Mouse (Mus musculus): Measurements from ENCODE around the gene Lct. TPM values are rescaled to one million over a fixed set of nuclear protein-coding genes. Genes with fewer than 3 reads are reported as not detected.

Lct gene
- total and polyA plus RNA-seq, 2 experiments from 2014 or later = 0.04 to 0.11 TPM

DNA sequence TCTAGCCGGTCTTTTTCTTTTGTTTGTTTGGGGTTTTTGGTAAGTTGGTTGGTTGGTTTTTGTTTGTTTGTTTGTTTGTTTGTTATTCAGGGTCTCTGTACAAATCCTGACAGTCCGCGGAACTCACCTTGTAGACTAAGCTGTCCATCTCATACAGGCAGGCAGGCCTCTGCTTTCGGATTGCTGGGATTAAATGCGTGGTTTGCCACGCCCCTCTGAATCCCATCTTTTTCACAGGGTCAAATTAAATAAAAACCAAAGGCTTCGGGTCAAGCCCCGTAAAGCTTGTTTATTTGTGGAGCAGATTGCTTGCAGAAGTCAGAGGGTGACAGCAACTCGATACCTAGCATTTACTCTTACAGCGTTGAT, 84.5 kb downstream of the Lct start, which contains the start of gene Ubxn4:
Ubxn4 (plus strand) TSS at position 338 of the 369 bp plus-strand sequence.
- no peak for TF ChIP-seq CTCF (IDR thresholded peaks at IDR 0.05; ENCODE audit: low read depth)
- TF ChIP-seq EP300 (IDR thresholded peaks at IDR 0.05; ENCODE audit: low read depth) = no peak
- no peak for ATAC-seq (ENCODE audit: insufficient read depth, low read depth)
- peak within 1 kb of the TSS; percentile 95 for H3K27ac ChIP-seq (ENCODE audit: low read depth)
- H3K4me1 ChIP-seq (ENCODE audit: control insufficient read depth, insufficient read depth) = peaks cover 13% of the 10 kb centered on the region
- WGBS = 8% methylated on average over 10 of the region's 10 CpGs
- no peaks in the 10 kb centered on the region; the same call in 1 of the 2 replicates for H3K36me3 ChIP-seq (replicated peaks; ENCODE audit: control insufficient read depth, insufficient read depth, low read length)
- H3K9ac ChIP-seq (replicated peaks; ENCODE audit: low read depth, low read length) = peak within 1 kb of the TSS; percentile 88
- H3K4me3 ChIP-seq (ENCODE audit: low read depth, low read length) = peak within 1 kb of the TSS; percentile 73
- H3K27me3 ChIP-seq (ENCODE audit: control insufficient read depth, insufficient read depth, low read length) = no peaks in the 10 kb centered on the region
- H3K4me2 ChIP-seq (ENCODE audit: low read depth, low read length) = peak within 1 kb of the TSS; percentile 93
- H3K9me3 ChIP-seq (replicated peaks; ENCODE audit: control insufficient read depth, low read length) = no peaks in the 10 kb centered on the region
- no peak for DNase-seq (ENCODE audit: low spot score)

DNA sequence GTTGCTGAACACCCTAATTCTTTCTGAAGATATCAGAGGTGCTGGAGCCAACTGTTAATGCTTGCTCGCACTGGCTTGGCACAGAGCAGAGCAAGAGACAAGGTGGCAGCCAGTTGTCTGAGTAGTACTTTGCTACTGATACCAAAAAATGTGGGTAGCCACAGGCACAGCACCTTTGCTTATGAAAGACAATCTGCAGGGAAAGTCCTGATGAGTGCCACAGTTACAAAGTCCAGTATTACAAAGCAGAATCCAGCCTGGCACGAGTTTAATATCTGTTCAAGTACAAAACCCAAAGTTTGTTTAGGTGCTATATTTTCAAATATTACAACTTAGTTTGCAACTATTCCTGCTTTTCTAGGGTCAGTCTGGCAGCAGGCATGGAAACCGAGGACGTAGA, 92.9 kb downstream of the Lct start:
- no peak overlapping the region for H3K27ac ChIP-seq (ENCODE audit: low read depth)
- 92% methylated on average over 4 of the region's 4 CpGs for WGBS
- H3K9me3 ChIP-seq (replicated peaks; ENCODE audit: control insufficient read depth, low read length) = no peaks in the 10 kb centered on the region
- H3K27me3 ChIP-seq (ENCODE audit: control insufficient read depth, insufficient read depth, low read length) = no peaks in the 10 kb centered on the region
- no peak for TF ChIP-seq CTCF (IDR thresholded peaks at IDR 0.05; ENCODE audit: low read depth)
- no peak for TF ChIP-seq EP300 (IDR thresholded peaks at IDR 0.05; ENCODE audit: low read depth)
- no peak overlapping the region for H3K4me3 ChIP-seq (ENCODE audit: low read depth, low read length)
- H3K9ac ChIP-seq (replicated peaks; ENCODE audit: low read depth, low read length) = no peak overlapping the region
- no peak overlapping the region for H3K4me2 ChIP-seq (ENCODE audit: low read depth, low read length)
- no peak for ATAC-seq (ENCODE audit: insufficient read depth, low read depth)
- peaks cover 67% of the 10 kb centered on the region for H3K36me3 ChIP-seq (replicated peaks; ENCODE audit: control insufficient read depth, insufficient read depth, low read length)
- no peak for DNase-seq (ENCODE audit: low spot score)
- no peaks in the 10 kb centered on the region for H3K4me1 ChIP-seq (ENCODE audit: control insufficient read depth, insufficient read depth)

Other genes starting within 250 kb of the Lct start
- 2.1 and 28.1 TPM in 2 replicates for gene Zranb3, start 225.3 kb downstream of the Lct start, total RNA-seq (2014; rRNA removed; ENCODE audit: low replicate concordance)
- gene Zranb3, start 225.3 kb downstream of the Lct start, polyA plus RNA-seq (2015; fragmentation: Nextera tagmentation; extraction: Ambion mirVana) = 1.9 and 2.4 TPM in 2 replicates
- 23.9 and 34.9 TPM in 2 replicates for gene R3hdm1, start 225.0 kb downstream of the Lct start, total RNA-seq (2014; rRNA removed; ENCODE audit: low replicate concordance)
- 35.9 and 44.4 TPM in 2 replicates for gene R3hdm1, start 225.0 kb downstream of the Lct start, polyA plus RNA-seq (2015; fragmentation: Nextera tagmentation; extraction: Ambion mirVana)
- 22.0 and 71.2 TPM in 2 replicates for gene Ubxn4, start 84.4 kb downstream of the Lct start, total RNA-seq (2014; rRNA removed; ENCODE audit: low replicate concordance)
- 56.1 and 59.8 TPM in 2 replicates for gene Ubxn4, start 84.4 kb downstream of the Lct start, polyA plus RNA-seq (2015; fragmentation: Nextera tagmentation; extraction: Ambion mirVana)
- 54.3 and 85.4 TPM in 2 replicates for gene Mcm6, start 31.3 kb upstream of the Lct start, total RNA-seq (2014; rRNA removed; ENCODE audit: low replicate concordance)
- gene Mcm6, start 31.3 kb upstream of the Lct start, polyA plus RNA-seq (2015; fragmentation: Nextera tagmentation; extraction: Ambion mirVana) = 39.6 and 43.5 TPM in 2 replicates
- 42.6 and 60.7 TPM in 2 replicates for gene Dars, start 89.0 kb upstream of the Lct start, total RNA-seq (2014; rRNA removed; ENCODE audit: low replicate concordance)
- gene Dars, start 89.0 kb upstream of the Lct start, polyA plus RNA-seq (2015; fragmentation: Nextera tagmentation; extraction: Ambion mirVana) = 74.7 and 76.6 TPM in 2 replicates

All from heart, postnatal 0 days (tissue).